Mouse (Mus musculus) bone marrow, adult 2 months (tissue): ENCODE measurements around the gene Ndufa11.

Experiments used
- CTCF ChIP-seq: fragments of 200-500 bp; IDR thresholded peaks from 2 replicates; pipeline ENCODE4 v1.5.1; 2011; ENCODE audit warnings: low read length, control low read depth; ENCODE audit not compliant: control insufficient read depth, insufficient read depth
- POLR2A ChIP-seq: fragments of 200-500 bp; IDR thresholded peaks from 2 replicates; pipeline ENCODE4 v1.6.1; 2011; ENCODE audit warnings: low read depth, mild to moderate bottlenecking, control low read depth, low read length, borderline replicate concordance; ENCODE audit not compliant: control insufficient read depth

GRCm38 (mm10) chr17:56754271-56755185 is 37.0 kb downstream of the Ndufa11 start:
- TF ChIP-seq POLR2A (no peak), CTCF (no peak)
